Mouse (Mus musculus) embryonic fibroblast, embryonic 13.5 days (primary cell): ENCODE results near the gene Dolpp1.

Experiments used
- CTCF ChIP-seq: IDR thresholded peaks from 2 replicates; pipeline ENCODE4 v1.5.1; 2011; ENCODE audit warnings: mild to moderate bottlenecking, control low read depth, low read length, moderate library complexity, borderline replicate concordance; ENCODE audit not compliant: insufficient read depth
- POLR2A ChIP-seq: IDR thresholded peaks from 2 replicates; pipeline ENCODE4 v1.6.1; 2011; ENCODE audit warnings: low read depth, mild to moderate bottlenecking, control low read depth, low read length, moderate library complexity

DNA sequence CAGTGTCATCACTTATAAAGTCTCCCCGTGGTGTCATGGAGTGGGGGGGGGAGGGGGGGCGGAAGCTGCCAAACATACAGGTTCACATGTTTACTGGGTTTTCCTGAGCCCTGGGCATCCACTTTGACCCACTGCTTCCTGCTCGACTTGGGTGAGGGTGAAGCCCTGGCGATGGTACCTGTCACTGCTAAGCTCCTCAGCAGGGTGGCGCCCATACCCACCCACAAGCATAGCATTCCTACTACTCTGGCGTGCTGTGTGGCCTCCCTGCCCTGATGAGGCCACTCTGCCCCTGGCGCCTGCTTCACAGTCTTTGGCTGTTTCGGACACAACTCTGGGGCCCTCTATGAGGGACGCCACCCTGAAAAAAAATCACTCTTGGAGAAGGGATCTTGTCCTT lies 35.1 kb upstream of the Dolpp1 start:
- no peak for TF ChIP-seq POLR2A
- no peak for TF ChIP-seq CTCF
